Mouse (Mus musculus) kidney, postnatal 36 days (tissue): Measurements from ENCODE around the gene Apeh.
A peak's percentile ranks its signal among the peaks of the same experiment; 100 is the strongest.

Experiments used
- DNase-seq, 2 experiments: peaks; one replicate each; pipeline ENCODE4 v3.0.0; 2021 to 2022; ENCODE audit warnings: mixed read lengths in 2 of 2

Gene Apeh

GRCm38 (mm10) chr9:108049561-108050251, 44.7 kb downstream of the Apeh start:
- DNase-seq: no peak

GRCm38 (mm10) chr9:108049016-108049455, 45.4 kb downstream of the Apeh start, which contains the start of gene Gmppb:
TSS of gene Gmppb (plus strand) at chr9:108049242.
- DNase-seq: peak; percentile 97 to 98

- DNase-seq: no peak
Measured at GRCm38 (mm10) chr9:108048566-108048955, 45.8 kb downstream of the Apeh start.

DNA sequence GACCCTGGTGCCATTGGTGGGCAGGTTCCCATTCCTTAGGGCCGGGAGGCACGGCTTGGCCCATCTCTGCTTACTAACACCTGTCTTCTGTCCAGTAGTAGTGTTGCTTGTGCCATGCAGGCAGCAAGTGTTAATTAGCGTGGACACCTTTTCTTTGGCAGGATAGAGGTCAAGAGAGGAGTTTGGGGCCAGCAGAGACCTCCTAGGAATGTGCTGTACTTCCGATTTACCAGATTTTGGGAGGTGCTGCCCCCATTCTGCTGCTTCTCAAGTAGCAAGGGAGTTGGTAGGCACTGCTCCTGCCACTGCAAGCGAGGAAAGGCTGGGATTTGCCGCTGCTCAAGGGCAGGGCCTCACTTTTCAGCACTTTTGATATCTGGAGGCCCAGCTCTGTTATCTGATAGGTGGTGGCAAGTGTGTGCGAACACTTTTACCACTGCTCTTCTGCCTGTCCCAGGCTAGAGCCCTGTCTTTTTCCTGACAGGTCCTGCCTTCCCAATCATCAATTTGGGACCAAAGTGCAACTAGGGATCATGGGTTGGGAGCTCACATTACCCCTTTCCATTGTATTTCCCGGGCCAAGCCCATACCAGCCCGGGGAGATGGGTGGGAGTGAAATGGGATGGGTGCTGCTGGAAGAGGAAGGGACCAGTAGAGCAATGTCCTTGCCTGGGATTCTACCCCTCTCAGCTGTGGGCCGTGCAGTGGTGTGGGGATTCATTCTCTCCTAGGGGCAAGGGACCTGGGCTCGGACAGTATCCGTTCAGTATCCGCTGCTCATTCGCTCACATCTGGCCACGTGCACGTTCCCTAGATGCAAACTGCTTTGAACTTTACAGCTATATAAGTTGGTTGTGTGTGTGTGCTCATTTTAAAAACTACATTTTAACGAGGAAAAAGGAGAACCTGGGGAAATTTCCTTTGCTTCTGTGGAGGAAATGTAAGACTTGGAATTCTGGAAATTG, 46.5 kb downstream of the Apeh start:
- no peak for DNase-seq

DNA sequence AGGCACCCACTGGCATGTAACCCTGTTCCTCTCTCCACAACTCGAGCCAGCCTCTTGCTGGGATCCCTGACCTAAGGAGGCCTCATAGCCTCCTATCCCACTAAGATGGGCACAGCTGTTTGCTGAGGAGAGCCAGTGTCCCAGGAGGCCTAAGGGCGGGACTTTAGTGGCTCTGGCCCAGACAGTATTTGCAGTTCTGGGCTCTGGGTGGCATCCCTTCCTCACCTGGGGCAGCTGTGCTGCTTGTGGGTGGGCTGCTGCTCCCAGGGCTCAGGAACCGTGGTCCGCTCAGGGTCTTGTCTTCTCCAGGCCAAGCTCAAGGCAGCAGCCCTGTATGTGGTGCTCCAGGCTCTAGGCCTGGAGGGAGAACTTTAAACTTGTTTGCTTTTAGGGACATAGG, 47.8 kb downstream of the Apeh start:
- DNase-seq: no peak

DNA sequence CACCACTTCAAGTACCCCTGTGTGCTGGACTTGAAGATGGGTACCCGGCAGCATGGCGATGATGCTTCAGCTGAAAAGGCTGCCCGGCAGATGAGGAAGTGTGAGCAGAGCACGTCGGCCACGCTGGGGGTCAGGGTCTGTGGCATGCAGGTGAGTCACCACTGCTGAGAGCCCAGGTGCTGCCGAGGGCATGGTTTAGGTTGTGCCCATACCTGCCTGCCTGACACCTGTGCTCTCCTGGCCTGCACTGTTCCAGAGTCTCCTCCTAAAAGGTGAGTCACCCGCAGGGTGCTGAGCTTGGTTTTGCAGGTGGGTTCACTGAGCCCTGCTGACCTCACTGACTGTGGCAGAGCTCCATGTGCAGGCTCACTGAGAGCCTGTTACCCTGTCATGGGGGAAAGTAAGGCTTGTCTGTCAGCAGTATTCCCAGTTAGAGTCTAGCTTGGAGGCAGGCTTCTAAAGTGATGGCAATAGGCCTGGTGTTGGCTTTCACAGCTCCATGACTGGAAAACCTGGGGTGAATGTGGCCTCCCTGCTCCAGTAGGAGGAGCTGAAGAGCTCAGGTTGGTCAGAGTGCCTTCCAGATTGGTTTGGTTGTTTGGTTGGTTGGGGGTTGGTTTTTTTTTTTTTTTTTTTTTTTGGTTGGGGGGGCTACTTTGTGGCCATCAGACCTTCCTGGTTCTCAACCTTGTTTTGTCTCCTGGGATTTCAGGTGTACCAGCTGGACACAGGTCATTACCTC, 49.5 kb downstream of the Apeh start:
- DNase-seq: no peak
